In genomic region chr8:115423056-115423455, GRCm38 (mm10) we compare ENCODE assay signal across 19 mouse cellular contexts.
DNase-seq lines count a peak whose midpoint lies in the region; ATAC-seq and TF ChIP-seq lines count a peak whose summit lies in the region.
"Had no signal": no experiment of that assay in that cellular context is flagged by ENCODE, and none has a peak within 500 bp of the region (broad histone marks: within the 10 kb centered on the region; RNA-seq: fewer than 3 reads in every experiment).

No protein-coding gene starts in this region.

- no peaks in the 10 kb centered on the region for H3K4me1 ChIP-seq in lung, adult 2 months (ENCODE audit: control insufficient read depth, insufficient read depth, low read length)
- H3K4me1 ChIP-seq: limb, embryonic 13.5 days had no signal

- no peak overlapping the region for H3K27ac ChIP-seq in layer of hippocampus, adult 2 months
- H3K27ac ChIP-seq: forebrain, embryonic 12.5 days; hindbrain, embryonic 12.5 days; limb, embryonic 13.5 days had no signal

- no peak overlapping the region for H3K4me3 ChIP-seq in lung, adult 2 months (replicated peaks; ENCODE audit: extremely low read depth, low read depth, low read length)
- no peak overlapping the region for H3K4me3 ChIP-seq in layer of hippocampus, adult 2 months
- H3K4me3 ChIP-seq: forebrain, embryonic 12.5 days; hindbrain, embryonic 12.5 days; limb, embryonic 13.5 days had no signal

- TF ChIP-seq CTCF in lung, adult 2 months (IDR thresholded peaks at IDR 0.05; ENCODE audit: insufficient read depth, low read length): no peak
- no peak for TF ChIP-seq CTCF in layer of hippocampus, adult 2 months (conservative IDR thresholded peaks at IDR 0.05)

- peak; percentile 72 for ATAC-seq in common myeloid progenitor, adult 5-6 weeks (replicated peaks; ENCODE audit: low read depth, poor library complexity, severe bottlenecking)
- ATAC-seq: midbrain, embryonic 16.5 days had no signal

- no peak for TF ChIP-seq POLR2A in lung, adult 2 months (IDR thresholded peaks at IDR 0.05; ENCODE audit: borderline replicate concordance, extremely low read depth, low read depth, low read length)

- peak; percentile 9 to 10 for DNase-seq in lung, adult 18-20 months
- no peak for DNase-seq in lung, adult 2 months
- peak; percentile 59 for DNase-seq in adrenal gland, adult 8-10 months
- DNase-seq in monocyte, adult 2 months (ENCODE audit: low read depth in 1 of 2, low spot score in 2 of 2): peak; percentile 59 to 66
- no peak for DNase-seq in layer of hippocampus, adult 2 months (ENCODE audit: low spot score in 2 of 2)
- DNase-seq in kidney, postnatal 25 days: no peak
- DNase-seq in heart, adult 9 months (ENCODE audit: low spot score in 2 of 2): no peak
- DNase-seq: cerebellum, adult 8-10 months; gastrocnemius, postnatal 10 days; heart, postnatal 10 days; kidney, adult 2 months; kidney, postnatal 36 days; layer of hippocampus, postnatal 36 days; thymus, postnatal 25 days had no signal

- 70% methylated on average over 5 of the region's 5 CpGs for WGBS in lung, adult 2 months

Comparison
In these comparisons a context has a peak if more than half of its experiments do, and no peak if none do; other contexts are left out.
1. DNase-seq: peak in lung, adult 18-20 months (2 of 2), adrenal gland, adult 8-10 months (single experiment) and monocyte, adult 2 months (2 of 2); none in lung, adult 2 months (single experiment), layer of hippocampus, adult 2 months (0 of 2), kidney, postnatal 25 days (0 of 2) and heart, adult 9 months (0 of 2).